Mouse (Mus musculus): ENCODE measurements around the gene Lum. TPM values are rescaled to one million over a fixed set of nuclear protein-coding genes. Genes with fewer than 3 reads are reported as not detected.

Gene Lum
- not detected in 2 replicates for total RNA-seq (2014; fragmentation: Nextera tagmentation)
- total RNA-seq (2017), result not detected in 2 replicates

- no peak for ATAC-seq (replicated peaks; ENCODE audit: poor library complexity, severe bottlenecking)
These were observed at the start of gene Lum for GRCm38 (mm10) chr10:97564957-97565856. TSS of gene Lum (plus strand) at chr10:97565128.

GRCm38 (mm10) chr10:97523366-97523765, 41.6 kb upstream of the Lum start:
- ATAC-seq (replicated peaks; ENCODE audit: poor library complexity, severe bottlenecking), result no peak

- no peak for ATAC-seq (replicated peaks; ENCODE audit: poor library complexity, severe bottlenecking)
These were observed 29.2 kb upstream of the Lum start for GRCm38 (mm10) chr10:97535697-97536096.

GRCm38 (mm10) chr10:97536921-97537320, 28.0 kb upstream of the Lum start:
- ATAC-seq (replicated peaks; ENCODE audit: poor library complexity, severe bottlenecking), result no peak

- ATAC-seq (replicated peaks; ENCODE audit: poor library complexity, severe bottlenecking), result no peak
These were observed 26.7 kb upstream of the Lum start for GRCm38 (mm10) chr10:97538202-97538601.

GRCm38 (mm10) chr10:97547740-97548139, 17.2 kb upstream of the Lum start:
- ATAC-seq (replicated peaks; ENCODE audit: poor library complexity, severe bottlenecking), result no peak

- no peak for ATAC-seq (replicated peaks; ENCODE audit: poor library complexity, severe bottlenecking)
These were observed 2.7 kb downstream of the Lum start for GRCm38 (mm10) chr10:97567489-97568135.

- no peak for ATAC-seq (replicated peaks; ENCODE audit: poor library complexity, severe bottlenecking)
These were observed 17.8 kb downstream of the Lum start for GRCm38 (mm10) chr10:97582543-97583231.

- no peak for ATAC-seq (replicated peaks; ENCODE audit: poor library complexity, severe bottlenecking)
These were observed 19.2 kb downstream of the Lum start for GRCm38 (mm10) chr10:97584176-97584575.

GRCm38 (mm10) chr10:97587159-97587558, 22.2 kb downstream of the Lum start:
- ATAC-seq (replicated peaks; ENCODE audit: poor library complexity, severe bottlenecking), result no peak

GRCm38 (mm10) chr10:97589574-97589973, 24.6 kb downstream of the Lum start:
- no peak for ATAC-seq (replicated peaks; ENCODE audit: poor library complexity, severe bottlenecking)

- no peak for ATAC-seq (replicated peaks; ENCODE audit: poor library complexity, severe bottlenecking)
These were observed 26.1 kb downstream of the Lum start for GRCm38 (mm10) chr10:97591036-97591435.

GRCm38 (mm10) chr10:97591685-97592084, 26.8 kb downstream of the Lum start:
- no peak for ATAC-seq (replicated peaks; ENCODE audit: poor library complexity, severe bottlenecking)

GRCm38 (mm10) chr10:97595680-97596079, 30.8 kb downstream of the Lum start:
- no peak for ATAC-seq (replicated peaks; ENCODE audit: poor library complexity, severe bottlenecking)

- no peak for ATAC-seq (replicated peaks; ENCODE audit: poor library complexity, severe bottlenecking)
These were observed 36.8 kb downstream of the Lum start for GRCm38 (mm10) chr10:97601744-97602143.

- ATAC-seq (replicated peaks; ENCODE audit: poor library complexity, severe bottlenecking), result no peak
These were observed 38.3 kb downstream of the Lum start for GRCm38 (mm10) chr10:97603256-97603655.

GRCm38 (mm10) chr10:97606579-97606978, 41.7 kb downstream of the Lum start, which contains the start of gene Kera:
TSS of gene Kera (plus strand) at chr10:97606879.
- no peak for ATAC-seq (replicated peaks; ENCODE audit: poor library complexity, severe bottlenecking)

All from granulocyte monocyte progenitor cell, adult 5-6 weeks (primary cell).